Mouse (Mus musculus) monocyte, adult 2 months (primary cell): ENCODE results near the gene Sh2b2.
A peak's percentile ranks its signal among the peaks of the same experiment; 100 is the strongest.

ENCODE experiments used
- DNase-seq, 2 experiments: peaks; one replicate each; pipeline ENCODE4 v3.0.0; 2022; ENCODE audit warnings: low spot score in 2 of 2, low read depth in 1 of 2

Gene Sh2b2

GRCm38 (mm10) chr5:136241161-136241560 is 5.2 kb downstream of the Sh2b2 start:
- DNase-seq: no peak

- DNase-seq: no peak
These were observed 6.0 kb downstream of the Sh2b2 start for GRCm38 (mm10) chr5:136240381-136240780.

GRCm38 (mm10) chr5:136237607-136238006 is 8.7 kb downstream of the Sh2b2 start:
- DNase-seq: no peak

- DNase-seq: no peak
These were observed 9.7 kb downstream of the Sh2b2 start for GRCm38 (mm10) chr5:136236611-136237010.

GRCm38 (mm10) chr5:136230348-136231035 is 15.9 kb downstream of the Sh2b2 start:
- no peak for DNase-seq

GRCm38 (mm10) chr5:136226246-136226876 is 20.0 kb downstream of the Sh2b2 start:
- no peak for DNase-seq

- DNase-seq: no peak
These were observed 27.8 kb downstream of the Sh2b2 start for GRCm38 (mm10) chr5:136218585-136218984.

GRCm38 (mm10) chr5:136217932-136218381 is 28.4 kb downstream of the Sh2b2 start:
- peak in 1 of 2 experiments; percentile 41 for DNase-seq

- DNase-seq: peak; percentile 75 to 79
These were observed 29.2 kb downstream of the Sh2b2 start for GRCm38 (mm10) chr5:136217004-136217665.

- peak; percentile 61 to 68 for DNase-seq
These were observed 30.4 kb downstream of the Sh2b2 start for GRCm38 (mm10) chr5:136215958-136216357.

GRCm38 (mm10) chr5:136215211-136215610 is 31.1 kb downstream of the Sh2b2 start:
- no peak for DNase-seq

- DNase-seq: no peak
These were observed 32.6 kb downstream of the Sh2b2 start for GRCm38 (mm10) chr5:136213716-136214115.

- no peak for DNase-seq
These were observed 33.6 kb downstream of the Sh2b2 start for GRCm38 (mm10) chr5:136212716-136213115.

- peak in 1 of 2 experiments; percentile 50 for DNase-seq
These were observed 34.8 kb downstream of the Sh2b2 start for GRCm38 (mm10) chr5:136211341-136212102.

- no peak for DNase-seq
These were observed 35.8 kb downstream of the Sh2b2 start for GRCm38 (mm10) chr5:136210549-136210948.

GRCm38 (mm10) chr5:136201832-136202231 is 44.5 kb downstream of the Sh2b2 start:
- no peak for DNase-seq

GRCm38 (mm10) chr5:136199526-136199925 is 46.8 kb downstream of the Sh2b2 start:
- no peak for DNase-seq

GRCm38 (mm10) chr5:136198474-136199391 is 47.6 kb downstream of the Sh2b2 start, which contains the start of gene Prkrip1:
Gene Prkrip1, minus strand, starts transcription at chr5:136198963.
- DNase-seq: peak; percentile 83 to 92

GRCm38 (mm10) chr5:136191870-136192269 is 54.5 kb downstream of the Sh2b2 start:
- DNase-seq: no peak

- DNase-seq: peak in 1 of 2 experiments; percentile 41
These were observed 59.6 kb downstream of the Sh2b2 start for GRCm38 (mm10) chr5:136186723-136187122.
